Mouse (Mus musculus): ENCODE measurements around the gene Lrrc2.

GRCm38 (mm10) chr9:110907838-110908630 lies 43.3 kb upstream of the Lrrc2 start:
- TF ChIP-seq CTCF (IDR thresholded peaks at IDR 0.05; ENCODE audit: extremely low read depth, insufficient read length, insufficient replicate concordance, low read depth, low read length) (no peak), POLR2A (IDR thresholded peaks at IDR 0.05; ENCODE audit: low read depth, low read length) (no peak)
